Mouse (Mus musculus) liver, embryonic 14.5 days (tissue): ENCODE measurements around the gene Hopx.

Experiments
- CTCF ChIP-seq: IDR thresholded peaks from 2 replicates; pipeline ENCODE4 v1.5.1; 2016; ENCODE audit warnings: antibody characterized with exemption, low read depth, control low read depth
- EP300 ChIP-seq: IDR thresholded peaks from 2 replicates; pipeline ENCODE4 v1.6.1; 2016; ENCODE audit warnings: antibody characterized with exemption, low read depth

DNA sequence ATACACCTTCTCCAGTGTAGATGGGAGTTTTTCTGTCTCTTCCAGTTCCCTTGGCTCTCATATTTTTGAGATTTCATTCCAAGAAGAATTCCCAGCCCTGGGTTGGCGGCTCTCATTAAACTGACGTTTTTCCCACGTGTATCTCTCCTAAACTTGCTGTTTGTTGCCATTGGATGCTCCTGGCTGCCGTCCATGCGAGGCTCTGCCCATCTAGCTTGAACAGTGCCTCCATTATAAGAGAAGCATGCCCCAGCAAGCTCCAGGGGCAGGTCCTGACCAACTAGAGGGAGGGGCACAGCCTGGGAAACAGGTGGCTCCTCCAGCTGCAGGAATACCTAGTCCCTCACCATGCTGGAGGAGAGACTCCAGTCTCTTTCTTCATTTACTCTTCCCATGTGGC is 42.0 kb upstream of the Hopx start:
- TF ChIP-seq CTCF = no peak
- TF ChIP-seq EP300 = no peak
